Mouse (Mus musculus) heart, adult 2 months (tissue): Measurements from ENCODE around the gene Siah3.

Experiments
- CTCF ChIP-seq: fragments of 200-600 bp; IDR thresholded peaks from 2 replicates; pipeline ENCODE4 v1.8.1; 2022; ENCODE audit warnings: antibody characterized with exemption, mild to moderate bottlenecking, moderate library complexity
- EP300 ChIP-seq: fragments of 200-500 bp; IDR thresholded peaks from 2 replicates; pipeline ENCODE4 v1.6.1; 2011; ENCODE audit warnings: low read depth, low read length, control low read depth; ENCODE audit not compliant: insufficient read depth
- POLR2A ChIP-seq: fragments of 200-500 bp; IDR thresholded peaks from 2 replicates; pipeline ENCODE4 v1.6.1; 2011; ENCODE audit warnings: mild to moderate bottlenecking, low read depth, low read length, control low read depth; ENCODE audit not compliant: insufficient read depth

- no peak for TF ChIP-seq POLR2A
- no peak for TF ChIP-seq EP300
- no peak for TF ChIP-seq CTCF
Observed at GRCm38 (mm10) chr14:75494926-75495325, 39.1 kb downstream of the Siah3 start.
